Mouse (Mus musculus): ENCODE measurements around the gene Nell2. TPM values are rescaled to one million over a fixed set of nuclear protein-coding genes. Genes with fewer than 3 reads are reported as not detected.
"Not testable (repeated sequence)": the region's sequence is repeated elsewhere in the genome, so short reads cannot be mapped to it uniquely, and the experiment has no call there.

Nell2 gene
- not detected in 2 replicates for polyA plus RNA-seq (2012; ENCODE audit: insufficient read depth, insufficient read length, missing spikeins)

DNA sequence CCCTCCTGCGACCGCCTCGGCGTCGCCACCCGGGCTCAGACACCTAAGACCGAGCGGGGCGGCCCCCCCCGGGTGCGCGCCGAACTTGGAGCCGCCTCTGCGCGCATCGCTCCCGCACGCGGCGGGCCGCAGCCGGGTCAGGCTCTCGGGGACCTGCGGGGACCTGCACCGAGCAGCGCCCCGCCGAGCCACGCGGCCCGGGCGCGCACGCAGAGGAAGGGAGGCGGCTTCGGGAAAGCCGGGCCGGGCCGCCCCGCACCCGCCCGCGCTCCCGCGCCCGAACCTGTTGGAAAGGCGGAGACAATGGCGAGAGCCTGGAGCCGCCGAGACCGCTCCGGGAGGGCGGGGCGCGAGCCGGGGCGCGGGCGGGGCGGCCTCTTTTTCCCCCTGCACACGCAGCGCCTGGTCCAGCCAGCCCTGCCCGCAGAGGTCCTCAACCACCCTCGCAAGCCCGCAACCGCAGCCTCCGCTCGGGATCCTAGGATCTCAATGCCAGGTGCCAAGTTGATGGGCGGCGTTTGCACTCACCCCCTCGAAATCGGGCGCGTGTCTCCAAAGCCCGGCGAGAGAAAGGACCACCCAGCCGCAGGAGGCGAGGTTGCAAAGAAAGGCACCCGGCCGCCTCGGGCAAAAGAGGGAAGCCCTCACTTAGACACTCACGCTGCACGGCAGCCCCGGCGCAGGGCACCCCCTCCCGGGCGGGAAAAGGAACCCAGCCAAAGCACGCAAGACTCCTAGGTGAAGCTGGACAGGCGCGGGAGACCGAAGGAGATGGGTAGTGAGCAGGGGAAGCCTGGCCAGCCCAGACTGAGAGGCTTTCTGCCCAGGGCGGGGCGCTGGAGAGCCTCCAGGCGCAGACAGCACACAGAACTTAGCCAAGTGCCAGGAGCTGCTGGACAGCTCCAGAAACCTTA lies at the start of gene Nell2:
Gene Nell2, minus strand, starts transcription at position 612 of the 914 bp plus-strand sequence.
- Histone ChIP-seq H3K27ac (replicated peaks; ENCODE audit: low read depth, low read length) (no peak within 1 kb of the TSS), H3K4me3 (ENCODE audit: insufficient read depth, low read depth, low read length) (no peak within 1 kb of the TSS)

DNA sequence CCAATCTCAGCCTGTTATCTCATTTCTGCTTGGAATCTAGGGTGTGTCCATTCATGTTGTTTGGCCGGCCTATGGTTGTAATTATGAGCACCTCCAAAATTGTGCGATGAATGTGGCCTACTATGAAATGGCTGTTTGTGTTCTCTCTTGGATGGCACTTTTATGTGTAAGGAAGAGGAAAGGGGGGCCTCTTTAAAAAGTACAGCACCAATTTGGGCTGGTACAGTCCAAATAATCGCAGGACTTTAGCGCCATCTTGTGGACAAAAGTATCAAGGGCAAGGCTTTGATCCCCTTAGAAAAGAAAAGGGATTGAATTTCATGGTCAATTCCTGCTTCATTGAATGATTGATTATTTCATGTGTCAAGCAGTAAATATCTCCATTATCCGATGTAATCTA lies 46.3 kb upstream of the Nell2 start:
- no peak overlapping the region for H3K4me3 ChIP-seq (ENCODE audit: insufficient read depth, low read depth, low read length)
- no peaks in the 10 kb centered on the region for H3K4me1 ChIP-seq (ENCODE audit: control insufficient read depth, insufficient read depth, insufficient read length, low read length)
- no peak overlapping the region for H3K27ac ChIP-seq (replicated peaks; ENCODE audit: low read depth, low read length)

More for the DNA sequence above, at the start of gene Nell2:
- H3K4me1 ChIP-seq (ENCODE audit: control insufficient read depth, insufficient read depth, insufficient read length, low read length), result no peaks in the 10 kb centered on the region; the same call in 1 of the 2 replicates

DNA sequence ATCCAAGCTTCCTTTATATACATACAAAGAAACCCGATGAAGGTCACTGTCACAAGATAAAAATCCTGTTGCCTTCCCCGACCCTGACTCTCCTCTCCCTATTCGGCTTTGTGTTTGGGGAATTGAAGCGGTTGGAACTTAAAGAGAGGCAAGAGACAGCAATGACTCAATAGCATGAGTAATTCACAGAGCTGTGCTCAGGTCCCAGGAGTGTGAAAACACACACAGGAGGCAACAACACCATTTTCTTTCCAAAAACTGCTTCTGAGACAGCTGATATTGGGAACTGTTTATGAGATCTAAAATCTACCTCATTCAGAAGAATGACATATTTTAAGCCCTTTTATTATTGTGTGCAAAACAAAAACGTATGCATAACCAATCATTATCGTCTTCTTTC lies 41.2 kb upstream of the Nell2 start:
- Histone ChIP-seq H3K4me1 (ENCODE audit: control insufficient read depth, insufficient read depth, insufficient read length, low read length) (no peaks in the 10 kb centered on the region), H3K4me3 (ENCODE audit: insufficient read depth, low read depth, low read length) (no peak overlapping the region), H3K27ac (replicated peaks; ENCODE audit: low read depth, low read length) (no peak overlapping the region)

DNA sequence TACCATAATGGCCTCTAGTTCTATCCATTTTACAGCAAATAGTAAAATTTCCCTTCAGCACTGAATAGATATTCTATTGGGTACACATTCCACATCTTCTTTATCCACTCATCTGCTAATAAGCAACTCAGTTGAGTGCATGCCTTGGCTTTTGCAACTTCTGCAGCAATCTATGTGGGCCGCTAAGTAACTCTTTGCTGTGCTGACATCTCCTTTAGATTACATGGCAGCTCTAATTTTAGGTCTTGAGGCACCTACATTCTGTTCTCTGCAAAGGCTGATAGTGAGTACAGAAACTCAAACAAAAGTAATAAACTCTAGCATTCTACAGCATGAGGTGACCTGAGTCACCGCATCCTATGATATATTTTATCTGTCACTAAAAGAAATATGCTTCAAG lies 36.8 kb upstream of the Nell2 start:
- H3K4me3 ChIP-seq (ENCODE audit: insufficient read depth, low read depth, low read length), result no peak overlapping the region
- H3K27ac ChIP-seq (replicated peaks; ENCODE audit: low read depth, low read length), result no peak overlapping the region
- no peaks in the 10 kb centered on the region for H3K4me1 ChIP-seq (ENCODE audit: control insufficient read depth, insufficient read depth, insufficient read length, low read length)

DNA sequence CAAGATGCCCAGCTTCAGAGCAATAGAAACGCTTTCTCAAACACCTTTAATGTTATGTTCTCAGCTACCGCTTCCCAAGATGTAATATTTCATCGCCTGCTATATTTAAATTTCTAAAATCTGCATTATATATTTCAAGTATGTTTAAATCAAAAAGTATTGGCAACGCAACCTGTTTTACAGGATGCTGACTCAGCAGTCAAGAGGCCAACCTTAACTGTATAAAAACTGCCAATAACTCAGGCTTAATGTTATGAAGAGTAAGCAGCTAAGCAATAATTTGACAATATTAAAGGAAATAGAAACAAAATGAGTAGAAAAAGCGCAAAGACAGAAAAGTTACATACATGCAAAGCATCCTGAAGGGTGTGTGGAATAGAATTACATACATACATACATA lies 32.9 kb upstream of the Nell2 start:
- Histone ChIP-seq H3K27ac (replicated peaks; ENCODE audit: low read depth, low read length) (no peak overlapping the region), H3K4me1 (ENCODE audit: control insufficient read depth, insufficient read depth, insufficient read length, low read length) (no peaks in the 10 kb centered on the region), H3K4me3 (ENCODE audit: insufficient read depth, low read depth, low read length) (no peak overlapping the region)

DNA sequence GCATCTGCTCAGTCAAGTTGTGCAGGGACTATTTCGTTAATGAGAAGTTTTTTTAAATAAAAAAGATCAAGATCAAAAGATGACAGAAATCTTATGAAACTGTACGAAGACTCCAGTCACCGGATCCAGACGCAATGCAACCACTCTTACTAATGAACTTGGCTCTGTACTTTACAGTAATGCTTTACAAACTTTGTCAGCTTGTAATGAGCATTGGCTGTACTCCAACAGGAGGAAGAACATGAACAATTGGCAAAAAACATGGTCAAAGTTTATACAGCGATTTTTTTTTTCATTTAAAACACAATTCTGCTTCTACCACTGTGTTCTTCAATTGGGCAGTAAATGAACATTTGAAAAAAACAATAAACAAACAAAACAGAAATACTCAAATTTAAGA lies 21.7 kb upstream of the Nell2 start:
- no peak overlapping the region for H3K4me3 ChIP-seq (ENCODE audit: insufficient read depth, low read depth, low read length)

DNA sequence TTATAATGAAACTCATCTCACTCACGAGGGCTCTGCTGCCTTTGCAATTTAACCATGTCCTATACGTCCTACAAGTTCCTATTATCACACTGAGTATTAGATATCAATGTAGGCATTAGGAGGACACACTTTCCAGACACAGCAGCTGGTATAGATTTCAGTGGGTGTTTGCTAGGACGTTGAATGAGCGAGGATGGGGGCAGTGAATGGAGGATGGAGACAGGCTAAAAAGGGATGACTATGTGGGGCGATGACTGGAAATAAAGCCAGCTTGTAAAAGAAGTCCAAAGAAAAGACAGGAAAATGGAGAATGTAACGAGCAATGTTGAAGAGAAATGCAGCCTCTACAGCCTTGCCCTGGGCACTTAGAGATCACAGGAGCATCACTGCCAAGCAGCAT lies 14.3 kb upstream of the Nell2 start:
- Histone ChIP-seq H3K27ac (replicated peaks; ENCODE audit: low read depth, low read length) (no peak overlapping the region), H3K4me3 (ENCODE audit: insufficient read depth, low read depth, low read length) (no peak overlapping the region), H3K4me1 (ENCODE audit: control insufficient read depth, insufficient read depth, insufficient read length, low read length) (no peaks in the 10 kb centered on the region)

More for the DNA sequence above, 21.7 kb upstream of the Nell2 start:
- Histone ChIP-seq H3K4me1 (ENCODE audit: control insufficient read depth, insufficient read depth, insufficient read length, low read length) (no peaks in the 10 kb centered on the region), H3K27ac (replicated peaks; ENCODE audit: low read depth, low read length) (no peak overlapping the region)

DNA sequence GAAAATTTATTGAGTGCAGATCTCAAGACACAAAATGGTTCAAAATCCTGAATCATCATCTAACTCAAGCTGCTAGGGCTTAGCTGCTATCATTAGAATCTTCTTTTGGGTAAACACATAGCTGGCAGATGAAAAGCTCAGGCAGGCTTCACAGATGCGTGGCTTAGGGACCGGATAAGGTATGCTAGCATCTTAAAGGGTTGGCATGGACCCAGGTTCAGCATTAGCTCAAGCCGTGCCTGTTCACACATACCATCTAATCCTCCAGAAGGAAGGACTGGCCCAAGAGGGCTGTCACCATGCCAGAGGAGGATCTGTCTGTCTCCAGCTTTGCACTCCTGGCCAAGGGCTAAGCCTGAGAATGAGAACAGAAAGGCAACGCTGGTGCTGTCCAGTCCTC lies 8.4 kb upstream of the Nell2 start:
- Histone ChIP-seq H3K4me1 (ENCODE audit: control insufficient read depth, insufficient read depth, insufficient read length, low read length) (no peaks in the 10 kb centered on the region), H3K27ac (replicated peaks; ENCODE audit: low read depth, low read length) (no peak overlapping the region), H3K4me3 (ENCODE audit: insufficient read depth, low read depth, low read length) (no peak overlapping the region)

- no peaks in the 10 kb centered on the region for H3K4me1 ChIP-seq (ENCODE audit: control insufficient read depth, insufficient read depth, insufficient read length, low read length)
- H3K4me3 ChIP-seq (ENCODE audit: insufficient read depth, low read depth, low read length), result no peak overlapping the region
- no peak overlapping the region for H3K27ac ChIP-seq (replicated peaks; ENCODE audit: low read depth, low read length)
Observed at GRCm38 (mm10) chr15:95536230-95536629, 7.9 kb upstream of the Nell2 start.

DNA sequence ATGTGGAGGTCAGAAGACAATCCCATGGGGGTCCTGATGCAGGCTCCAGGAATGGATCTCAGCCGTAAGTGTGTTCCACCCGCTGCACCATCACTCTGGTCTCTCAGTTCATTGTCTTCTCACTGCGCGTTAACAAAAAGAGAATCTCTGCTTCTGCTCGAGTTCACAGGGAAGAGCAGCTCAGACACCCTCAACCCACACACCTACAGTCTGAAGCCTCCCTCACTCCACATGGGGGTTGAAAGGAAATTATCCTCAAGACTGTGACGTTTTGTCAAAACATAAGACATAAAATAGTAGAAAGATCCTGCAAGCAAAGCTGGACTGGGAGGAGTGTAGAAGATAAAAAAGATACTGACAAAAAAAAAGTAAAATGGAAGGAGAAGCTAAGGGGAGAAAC lies 6.3 kb upstream of the Nell2 start:
- no peak overlapping the region for H3K4me3 ChIP-seq (ENCODE audit: insufficient read depth, low read depth, low read length)
- H3K4me1 ChIP-seq (ENCODE audit: control insufficient read depth, insufficient read depth, insufficient read length, low read length), result no peaks in the 10 kb centered on the region
- H3K27ac ChIP-seq (replicated peaks; ENCODE audit: low read depth, low read length), result no peak overlapping the region

DNA sequence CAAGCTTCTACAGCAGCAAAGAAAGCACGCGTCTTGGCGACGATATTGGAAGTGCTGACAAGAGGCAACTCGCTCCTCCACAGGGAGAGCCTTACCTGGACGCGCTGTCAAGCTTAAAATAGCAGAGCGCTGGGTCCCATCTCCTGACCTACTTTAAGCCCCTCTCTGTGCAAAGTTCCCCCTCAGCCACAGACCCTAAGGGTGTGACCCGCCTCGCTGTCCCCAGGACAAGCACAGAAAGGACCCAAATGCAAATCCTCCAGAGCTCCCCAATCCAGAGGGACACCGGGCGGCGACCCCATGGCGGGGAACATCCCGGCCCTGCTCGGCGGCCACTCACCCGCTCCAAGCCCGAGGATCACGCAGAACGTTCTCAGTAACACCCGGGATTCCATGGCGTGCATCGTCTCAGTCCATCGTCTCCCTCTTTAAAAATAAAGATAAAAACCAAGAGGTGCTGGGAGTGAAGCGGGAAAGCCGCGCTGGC lies 855 bp downstream of the Nell2 start:
- Histone ChIP-seq H3K4me1 (ENCODE audit: control insufficient read depth, insufficient read depth, insufficient read length, low read length) (no peaks in the 10 kb centered on the region; the same call in 1 of the 2 replicates), H3K27ac (replicated peaks; ENCODE audit: low read depth, low read length) (no peak overlapping the region), H3K4me3 (ENCODE audit: insufficient read depth, low read depth, low read length) (no peak overlapping the region)

GRCm38 (mm10) chr15:95526626-95527411 lies 1.5 kb downstream of the Nell2 start:
- no peak overlapping the region for H3K27ac ChIP-seq (replicated peaks; ENCODE audit: low read depth, low read length)
- no peaks in the 10 kb centered on the region; the same call in 1 of the 2 replicates for H3K4me1 ChIP-seq (ENCODE audit: control insufficient read depth, insufficient read depth, insufficient read length, low read length)
- H3K4me3 ChIP-seq (ENCODE audit: insufficient read depth, low read depth, low read length), result no peak overlapping the region

- Histone ChIP-seq H3K4me3 (ENCODE audit: insufficient read depth, low read depth, low read length) (no peak overlapping the region), H3K4me1 (ENCODE audit: control insufficient read depth, insufficient read depth, insufficient read length, low read length) (no peaks in the 10 kb centered on the region; the same call in 1 of the 2 replicates), H3K27ac (replicated peaks; ENCODE audit: low read depth, low read length) (no peak overlapping the region)
Observed at GRCm38 (mm10) chr15:95525997-95526396, 2.4 kb downstream of the Nell2 start.

- Histone ChIP-seq H3K4me3 (ENCODE audit: insufficient read depth, low read depth, low read length) (no peak overlapping the region), H3K4me1 (ENCODE audit: control insufficient read depth, insufficient read depth, insufficient read length, low read length) (no peaks in the 10 kb centered on the region), H3K27ac (replicated peaks; ENCODE audit: low read depth, low read length) (no peak overlapping the region)
Observed at GRCm38 (mm10) chr15:95518204-95518603, 10.2 kb downstream of the Nell2 start.

- H3K4me3 ChIP-seq (ENCODE audit: insufficient read depth, low read depth, low read length); H3K4me1 ChIP-seq (ENCODE audit: control insufficient read depth, insufficient read depth, insufficient read length, low read length); H3K27ac ChIP-seq (replicated peaks; ENCODE audit: low read depth, low read length): not testable (repeated sequence)
Observed at GRCm38 (mm10) chr15:95513306-95513705, 15.1 kb downstream of the Nell2 start.
